Mouse (Mus musculus) thymus, postnatal 4 days (tissue): ENCODE measurements at regions not wholly inside any gene's neighbourhood (a gene's known extent, or its start where the extent isn't known, plus 50 kb on each side); places are given as distances from the start of the nearest gene placed in this dataset.

Experiments used
- DNase-seq: peaks from one replicate; pipeline ENCODE4 v3.0.0; 2021

- DNase-seq: no peak
Observed at GRCm38 (mm10) chr13:41897481-41898317, 50.2 kb upstream of the Adtrp start.
